Mouse (Mus musculus): ENCODE measurements around the gene Olfr273. TPM values are rescaled to one million over a fixed set of nuclear protein-coding genes. Genes with fewer than 3 reads are reported as not detected.
"Not testable (repeated sequence)": the region's sequence is repeated elsewhere in the genome, so short reads cannot be mapped to it uniquely, and the experiment has no call there.

Olfr273 gene
- not detected for total RNA-seq (2022)

- DNase-seq (ENCODE audit: low spot score in 2 of 2) = no peak
These were observed at the start of gene Olfr273 for GRCm38 (mm10) chr4:52859136-52859535. Olfr273 (minus strand) TSS chr4:52859236.

- DNase-seq (ENCODE audit: low spot score in 2 of 2) = no peak
These were observed 5.1 kb upstream of the Olfr273 start for GRCm38 (mm10) chr4:52864156-52864555.

- DNase-seq (ENCODE audit: low spot score in 2 of 2) = no peak
These were observed 9.4 kb downstream of the Olfr273 start for GRCm38 (mm10) chr4:52849672-52850071.

- no peak for DNase-seq (ENCODE audit: low spot score in 2 of 2)
These were observed 9.9 kb downstream of the Olfr273 start for GRCm38 (mm10) chr4:52849039-52849635.

- not testable (repeated sequence) for DNase-seq (ENCODE audit: low spot score in 2 of 2)
These were observed 13.6 kb downstream of the Olfr273 start for GRCm38 (mm10) chr4:52845411-52845810.

- DNase-seq (ENCODE audit: low spot score in 2 of 2) = no peak
These were observed 37.7 kb downstream of the Olfr273 start for GRCm38 (mm10) chr4:52821375-52821774.

GRCm38 (mm10) chr4:52814304-52814703 lies 44.7 kb downstream of the Olfr273 start, which contains the start of gene Olfr275:
Olfr275 (plus strand) TSS chr4:52814604.
- DNase-seq (ENCODE audit: low spot score in 2 of 2) = no peak

GRCm38 (mm10) chr4:52811871-52812270 lies 47.2 kb downstream of the Olfr273 start:
- no peak for DNase-seq (ENCODE audit: low spot score in 2 of 2)

Other genes starting within 250 kb of the Olfr273 start
- gene Olfr275, start 44.6 kb downstream of the Olfr273 start, total RNA-seq (2022) = not detected
- not detected for gene Olfr272, start 59.9 kb upstream of the Olfr273 start, total RNA-seq (2022)
- not detected for gene Olfr270, start 105.3 kb upstream of the Olfr273 start, total RNA-seq (2022)
- gene Nipsnap3a, start 130.0 kb upstream of the Olfr273 start, total RNA-seq (2022) = not detected
- gene Nipsnap3b, start 152.6 kb upstream of the Olfr273 start, total RNA-seq (2022) = 1 to 10 TPM; 1.3 to 2.0 (median 1.8) TPM

All from gastrocnemius, adult 8-10 months (tissue).